Mouse (Mus musculus): ENCODE results near the gene Faim. TPM values are rescaled to one million over a fixed set of nuclear protein-coding genes. Genes with fewer than 3 reads are reported as not detected.

Gene Faim
- polyA plus RNA-seq, 1 experiment: 1.2 TPM

GRCm38 (mm10) chr9:99044761-99045160 lies 58.6 kb downstream of the Faim start:
- no peaks in the 10 kb centered on the region for H3K4me1 ChIP-seq (ENCODE audit: control insufficient read depth, insufficient read depth, insufficient read length, low read length)
- TF ChIP-seq CTCF (IDR thresholded peaks at IDR 0.05; ENCODE audit: extremely low read depth, insufficient read length, insufficient replicate concordance, low read depth, low read length) (no peak), POLR2A (IDR thresholded peaks at IDR 0.05; ENCODE audit: low read depth, low read length) (no peak)
- WGBS: 92% methylated on average over 8 of the region's 8 CpGs

DNA sequence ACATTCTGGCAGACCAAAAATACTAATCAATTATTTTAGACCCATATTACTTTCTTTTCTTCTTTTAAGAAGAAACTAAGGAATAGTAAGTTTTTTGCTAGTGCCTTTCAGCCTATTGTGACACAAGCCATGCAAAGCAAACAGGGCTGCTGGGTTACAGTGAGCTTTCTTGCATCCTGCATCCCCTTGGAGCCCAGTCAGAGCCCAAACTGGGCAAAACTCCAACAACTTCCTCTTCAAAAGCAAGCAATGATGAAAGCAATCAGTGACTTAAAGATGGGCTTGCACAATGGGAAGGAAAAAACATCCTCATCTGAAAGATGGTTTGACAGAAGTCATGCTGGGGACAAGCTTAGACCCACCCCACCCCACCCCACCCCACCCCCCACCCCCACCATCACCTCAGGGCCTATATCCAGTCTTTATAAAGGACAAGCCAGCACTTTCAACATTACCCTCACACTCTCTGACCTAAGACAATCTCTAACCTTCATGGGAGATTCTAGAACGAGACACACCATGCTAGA lies 62.6 kb downstream of the Faim start:
- H3K27me3 ChIP-seq (ENCODE audit: control insufficient read depth, insufficient read depth, low read length): no peaks in the 10 kb centered on the region
- H3K4me3 ChIP-seq (ENCODE audit: low read depth, low read length): no peak overlapping the region
- no peak overlapping the region for H3K27ac ChIP-seq (ENCODE audit: insufficient read depth, low read depth, low read length)
- no peak for TF ChIP-seq CTCF (IDR thresholded peaks at IDR 0.05; ENCODE audit: extremely low read depth, insufficient read length, insufficient replicate concordance, low read depth, low read length)
- no peak for TF ChIP-seq POLR2A (IDR thresholded peaks at IDR 0.05; ENCODE audit: low read depth, low read length)
- peaks cover 21% of the 10 kb centered on the region for H3K36me3 ChIP-seq (ENCODE audit: control insufficient read depth, insufficient read depth, low read length)
- WGBS: 77% methylated on average over 1 of the region's 1 CpGs
- no peaks in the 10 kb centered on the region for H3K4me1 ChIP-seq (ENCODE audit: control insufficient read depth, insufficient read depth, insufficient read length, low read length)

More at GRCm38 (mm10) chr9:99044761-99045160, 58.6 kb downstream of the Faim start:
- no peaks in the 10 kb centered on the region for H3K27me3 ChIP-seq (ENCODE audit: control insufficient read depth, insufficient read depth, low read length)
- H3K4me3 ChIP-seq (ENCODE audit: low read depth, low read length): no peak overlapping the region
- H3K27ac ChIP-seq (ENCODE audit: insufficient read depth, low read depth, low read length): no peak overlapping the region
- peaks cover 25% of the 10 kb centered on the region for H3K36me3 ChIP-seq (ENCODE audit: control insufficient read depth, insufficient read depth, low read length)

DNA sequence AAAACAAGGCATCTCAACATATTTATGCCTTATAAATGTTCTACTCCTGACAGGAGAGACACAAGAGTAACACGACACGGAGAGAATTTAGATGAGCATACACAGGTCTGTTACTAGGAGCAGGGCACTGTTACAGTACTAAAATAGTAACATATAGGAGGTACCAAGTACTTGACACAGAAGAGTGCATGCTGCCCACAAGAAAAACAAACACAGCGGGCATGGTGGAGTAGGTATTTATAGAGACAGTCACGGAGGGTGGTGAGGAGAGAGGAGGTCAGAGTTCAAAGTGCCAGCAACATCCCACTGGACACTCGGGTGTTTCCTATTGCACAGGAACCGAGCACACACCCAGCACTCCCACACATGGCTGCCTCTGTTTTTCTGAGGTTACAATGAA lies 63.6 kb downstream of the Faim start:
- no peak overlapping the region for H3K27ac ChIP-seq (ENCODE audit: insufficient read depth, low read depth, low read length)
- no peaks in the 10 kb centered on the region for H3K27me3 ChIP-seq (ENCODE audit: control insufficient read depth, insufficient read depth, low read length)
- H3K4me3 ChIP-seq (ENCODE audit: low read depth, low read length): no peak overlapping the region
- 68% methylated on average over 6 of the region's 6 CpGs for WGBS
- H3K4me1 ChIP-seq (ENCODE audit: control insufficient read depth, insufficient read depth, insufficient read length, low read length): no peaks in the 10 kb centered on the region
- H3K36me3 ChIP-seq (ENCODE audit: control insufficient read depth, insufficient read depth, low read length): peaks cover 18% of the 10 kb centered on the region
- TF ChIP-seq POLR2A (IDR thresholded peaks at IDR 0.05; ENCODE audit: low read depth, low read length): no peak
- TF ChIP-seq CTCF (IDR thresholded peaks at IDR 0.05; ENCODE audit: extremely low read depth, insufficient read length, insufficient replicate concordance, low read depth, low read length): no peak

Other genes starting within 250 kb of the Faim start
- not detected in 2 replicates for gene Prr23a1, start 143.9 kb upstream of the Faim start, polyA plus RNA-seq (2012; rRNA removed)
- not detected in 2 replicates for gene Prr23a2, start 129.9 kb upstream of the Faim start, polyA plus RNA-seq (2012; rRNA removed)
- gene Prr23a3, start 121.6 kb upstream of the Faim start, polyA plus RNA-seq (2012; rRNA removed): not detected in 2 replicates
- gene 7420426K07Rik, start 83.3 kb upstream of the Faim start, polyA plus RNA-seq (2012; rRNA removed): not detected in 2 replicates
- 0.08 TPM in 1 of 2 replicates, not detected in the other for gene Foxl2, start 31.1 kb upstream of the Faim start, polyA plus RNA-seq (2012; rRNA removed)
- gene Gm1123, start 49.3 kb downstream of the Faim start, polyA plus RNA-seq (2012; rRNA removed): 39.4 and 90.3 TPM in 2 replicates
- gene Pik3cb, start 154.2 kb downstream of the Faim start, polyA plus RNA-seq (2012; rRNA removed): 0.83 and 2.1 TPM in 2 replicates